Mouse (Mus musculus) splenic B cell, adult 2 months (primary cell): ENCODE measurements around the gene Map2k5.

ENCODE experiments used
- DNase-seq: peaks from one replicate; pipeline ENCODE4 v3.0.0-alpha.2; 2011; ENCODE audit warnings: low read depth, low spot score
- H3K27me3 ChIP-seq: 2 replicates; pipeline ENCODE4 v1.6.1; 2012; ENCODE audit warnings: mild to moderate bottlenecking, low read length, moderate library complexity, mixed read lengths; ENCODE audit not compliant: control insufficient read depth, poor library complexity, insufficient read depth, severe bottlenecking
- H3K36me3 ChIP-seq: 2 replicates; pipeline ENCODE4 v1.6.1; 2012; ENCODE audit warnings: mild to moderate bottlenecking, low read length, moderate library complexity, mixed read lengths; ENCODE audit not compliant: control insufficient read depth, poor library complexity, insufficient read depth, severe bottlenecking

The Map2k5 gene

DNA sequence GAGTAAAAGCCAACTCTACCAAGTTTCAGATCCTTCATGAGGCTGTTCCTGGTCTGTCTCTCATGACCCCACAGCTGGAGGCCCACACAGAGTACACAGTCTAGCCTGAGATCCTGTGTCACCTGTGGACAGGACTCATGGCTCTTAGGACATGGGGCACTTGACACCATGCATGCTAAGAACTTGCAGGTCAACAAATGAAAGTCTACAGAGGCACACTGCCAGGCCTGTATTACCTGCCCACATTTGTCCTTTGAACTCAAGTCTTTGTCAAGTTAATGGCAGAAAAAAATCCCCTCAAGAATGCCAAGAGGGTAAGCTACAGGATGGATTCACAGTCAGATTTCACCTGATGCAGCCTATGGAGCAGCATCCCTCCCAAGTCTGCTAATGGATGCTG is 62.5 kb downstream of the Map2k5 start:
- Histone ChIP-seq H3K27me3 (no peaks in the 10 kb centered on the region), H3K36me3 (0 out of 2 replicates have a peak, but pooled peaks cover 1% of the 10 kb centered on the region)
- DNase-seq, result no peak

DNA sequence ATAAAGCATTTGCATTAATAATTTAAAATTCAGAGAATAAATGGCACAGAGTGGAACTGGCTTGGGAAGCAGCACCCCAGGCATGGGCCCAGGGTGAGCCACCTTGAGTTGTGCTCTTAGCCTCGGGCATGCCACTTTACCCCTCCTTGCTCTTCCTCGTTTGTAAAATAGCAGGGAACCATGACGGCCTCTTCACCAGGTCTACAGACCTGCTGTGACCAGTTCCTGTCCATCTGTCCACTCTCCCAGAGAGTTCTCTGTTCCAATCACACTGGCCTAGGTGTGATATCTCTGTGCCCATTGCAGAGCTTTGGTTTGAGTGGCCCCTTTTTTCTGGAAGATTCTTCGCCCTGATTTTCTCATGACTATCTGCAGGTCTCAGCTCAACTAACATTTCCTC is 63.6 kb downstream of the Map2k5 start:
- no peak for DNase-seq
- H3K36me3 ChIP-seq, result 0 out of 2 replicates have a peak, but pooled peaks cover 1% of the 10 kb centered on the region
- no peaks in the 10 kb centered on the region for H3K27me3 ChIP-seq

DNA sequence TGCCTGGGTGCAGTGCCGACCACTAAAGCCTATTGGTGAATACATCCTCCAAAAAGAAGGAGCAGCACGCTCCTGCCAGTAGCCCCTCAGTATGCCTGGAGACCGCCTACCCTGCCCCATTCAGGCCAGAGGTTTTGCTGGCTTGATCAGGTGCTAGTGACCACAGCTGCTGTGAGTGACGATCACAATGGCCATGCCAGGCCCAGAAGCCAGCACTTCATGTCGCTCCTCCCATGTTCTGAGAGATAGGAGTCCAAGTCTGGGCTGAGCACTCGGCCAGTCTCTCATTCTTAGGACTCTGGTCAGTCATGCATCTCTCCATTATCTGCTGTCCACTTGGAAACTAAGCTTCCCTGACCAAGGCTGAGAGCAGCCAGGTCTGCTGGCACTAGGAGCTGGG is 67.7 kb downstream of the Map2k5 start:
- DNase-seq, result no peak

DNA sequence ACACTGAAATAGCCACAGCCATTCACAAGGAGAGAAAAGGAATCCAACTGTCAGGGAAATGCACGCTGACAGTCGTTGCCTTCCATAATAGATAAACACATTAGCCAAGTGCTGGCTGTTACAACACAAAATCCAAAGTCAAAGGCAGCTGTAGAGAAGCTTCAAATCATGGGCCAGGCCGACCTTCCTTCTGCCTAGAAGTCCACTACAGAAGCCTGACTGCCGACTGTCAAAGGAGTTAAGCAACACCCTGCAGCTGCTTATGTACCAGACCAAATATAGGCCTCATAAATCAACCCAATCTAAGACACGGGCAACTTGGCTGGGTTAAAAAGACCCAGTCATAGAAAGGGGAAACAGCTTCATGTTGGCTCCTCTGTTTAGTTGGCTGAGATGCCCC is 68.7 kb downstream of the Map2k5 start:
- DNase-seq, result no peak
- Histone ChIP-seq H3K36me3 (0 out of 2 replicates have a peak, but pooled peaks cover 1% of the 10 kb centered on the region), H3K27me3 (no peaks in the 10 kb centered on the region)

More for the DNA sequence above, 67.7 kb downstream of the Map2k5 start:
- Histone ChIP-seq H3K36me3 (0 out of 2 replicates have a peak, but pooled peaks cover 1% of the 10 kb centered on the region), H3K27me3 (no peaks in the 10 kb centered on the region)

DNA sequence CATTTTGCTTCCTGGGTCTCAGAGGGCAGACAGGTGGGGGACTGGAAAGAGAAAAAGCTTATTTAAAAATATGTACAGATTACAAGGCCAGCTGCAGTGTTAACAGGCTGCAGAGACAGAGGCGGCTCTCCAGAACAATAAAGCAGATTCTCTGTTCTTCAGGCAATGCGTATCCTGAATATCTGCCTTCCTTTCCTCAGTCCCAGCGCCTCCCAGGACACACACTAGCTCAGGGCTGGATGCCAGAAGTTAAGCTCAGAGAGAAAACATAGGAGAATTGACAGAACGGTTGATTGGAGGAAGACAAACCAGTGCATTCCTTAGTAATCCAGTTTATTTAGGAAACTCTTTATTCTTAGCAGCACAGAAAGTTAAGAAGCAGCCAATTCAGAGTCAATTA is 69.3 kb downstream of the Map2k5 start:
- H3K36me3 ChIP-seq, result 0 out of 2 replicates have a peak, but pooled peaks cover 1% of the 10 kb centered on the region
- no peaks in the 10 kb centered on the region for H3K27me3 ChIP-seq
- DNase-seq, result no peak

DNA sequence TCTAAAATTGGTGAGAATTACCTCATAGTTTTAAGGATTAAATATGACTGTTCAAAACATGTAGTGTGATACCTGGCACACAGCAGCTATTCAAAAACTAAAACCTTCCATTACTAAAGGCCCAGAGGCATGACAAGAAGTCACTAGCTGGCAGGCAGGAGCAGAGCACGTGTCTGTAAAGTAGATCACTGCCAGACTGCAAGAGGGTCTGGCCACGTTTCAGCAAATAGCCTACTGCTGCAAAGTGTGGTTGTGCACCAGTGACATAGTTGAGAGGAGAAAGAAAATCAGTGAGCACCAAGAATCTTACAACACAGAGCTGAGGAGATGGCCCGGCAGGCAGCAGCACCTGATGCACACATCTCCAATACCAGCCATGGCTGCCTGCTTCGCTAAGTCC is 75.2 kb downstream of the Map2k5 start:
- DNase-seq, result no peak
- peaks cover 2% of the 10 kb centered on the region; the same call in 1 of the 2 replicates for H3K36me3 ChIP-seq
- no peaks in the 10 kb centered on the region for H3K27me3 ChIP-seq

DNA sequence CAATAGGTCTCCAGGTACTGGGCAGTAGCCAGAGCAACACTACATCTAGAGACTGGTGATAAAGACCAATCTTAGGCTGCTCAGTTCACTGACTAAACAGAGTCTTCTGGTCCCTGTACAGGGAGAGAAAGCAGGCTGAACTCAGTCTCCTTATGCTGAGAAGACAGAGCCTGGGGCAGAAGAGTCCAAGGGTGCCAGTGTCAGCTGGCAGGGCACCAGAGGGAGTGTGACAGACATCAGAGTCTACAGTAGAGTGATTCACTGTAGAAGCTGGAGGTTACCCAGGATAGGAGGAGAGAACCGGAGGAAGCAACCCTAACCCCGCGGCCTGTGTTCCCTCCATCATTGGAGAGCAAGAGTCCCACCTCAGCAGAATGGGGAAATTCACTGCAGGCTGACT is 79.0 kb downstream of the Map2k5 start:
- DNase-seq, result no peak
- no peaks in the 10 kb centered on the region for H3K27me3 ChIP-seq
- H3K36me3 ChIP-seq, result peaks cover 2% of the 10 kb centered on the region; the same call in 1 of the 2 replicates

DNA sequence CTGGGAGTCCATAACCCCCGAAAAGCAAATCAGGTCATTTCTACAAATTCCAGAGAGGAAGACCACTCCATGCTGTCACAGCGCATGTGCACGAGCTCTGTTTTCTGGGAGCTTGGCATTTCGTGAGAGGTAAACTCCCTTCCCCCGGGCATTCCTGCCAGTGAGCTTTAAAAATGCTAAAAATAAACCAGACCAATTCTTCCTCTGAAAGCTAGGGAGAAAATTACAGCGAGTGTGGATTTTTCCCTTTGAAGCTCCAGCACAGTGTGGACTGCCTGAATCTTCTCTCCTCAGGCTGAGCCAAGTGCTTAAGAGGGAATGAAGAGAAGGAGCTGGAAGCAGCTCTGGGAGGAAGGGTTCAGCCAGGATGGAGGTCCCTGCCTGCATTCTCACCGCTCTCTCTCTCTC is 82.1 kb downstream of the Map2k5 start:
- DNase-seq, result no peak
- Histone ChIP-seq H3K27me3 (no peaks in the 10 kb centered on the region), H3K36me3 (no peaks in the 10 kb centered on the region; the same call in 1 of the 2 replicates)

DNA sequence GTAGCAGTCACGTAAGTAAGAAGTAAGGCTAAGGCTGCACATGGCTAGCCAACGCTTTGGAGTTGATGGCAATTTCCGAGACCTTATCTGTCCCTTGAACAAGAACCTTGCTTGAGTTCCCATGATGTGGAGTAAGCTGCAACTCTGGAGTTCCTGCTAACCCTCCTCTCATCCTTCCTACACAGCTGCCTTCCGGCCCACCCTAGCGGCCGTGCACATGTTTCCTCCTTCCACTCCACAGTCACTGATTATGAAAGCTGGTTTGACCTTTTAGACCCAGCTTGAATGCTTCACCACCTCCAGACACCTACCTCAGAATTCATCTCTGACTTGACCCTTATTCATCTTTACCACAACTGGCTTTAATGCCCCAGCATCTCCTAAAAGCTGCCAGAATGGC is 82.9 kb downstream of the Map2k5 start:
- no peaks in the 10 kb centered on the region; the same call in 1 of the 2 replicates for H3K36me3 ChIP-seq
- peak; percentile 8 for DNase-seq
- no peaks in the 10 kb centered on the region for H3K27me3 ChIP-seq

DNA sequence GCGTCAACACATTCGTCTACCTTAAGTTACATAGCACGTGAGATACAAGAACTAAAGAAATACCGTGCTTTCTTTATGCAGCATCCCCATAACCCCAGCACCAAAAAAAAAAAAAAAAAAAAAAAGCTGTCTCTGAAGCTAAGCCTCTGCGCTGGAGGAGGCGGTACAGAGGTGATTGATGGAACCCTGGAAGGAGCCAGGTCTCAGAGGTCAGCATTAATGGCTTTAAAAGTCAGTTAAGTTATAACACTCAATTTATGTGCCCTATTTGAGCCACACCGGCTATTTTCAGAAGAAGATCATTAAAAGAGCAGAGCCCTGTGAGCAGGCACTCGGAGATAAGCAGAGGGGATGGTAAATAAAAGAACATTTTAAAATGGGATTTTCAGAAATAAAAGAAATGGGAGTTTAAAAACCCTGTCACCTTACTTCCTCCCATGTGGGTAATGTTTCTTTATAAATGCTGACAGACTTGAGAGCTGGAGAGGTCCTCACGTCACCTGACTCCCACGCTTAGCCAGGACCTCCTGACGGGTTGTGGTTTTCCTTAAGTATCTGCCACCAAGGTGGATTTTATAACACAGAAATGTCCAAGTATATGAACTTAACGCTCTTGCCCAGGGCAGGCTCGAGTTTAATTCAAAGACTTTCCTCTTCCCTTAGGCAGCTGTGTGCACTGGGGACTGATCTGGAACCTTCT is 83.8 kb downstream of the Map2k5 start:
- DNase-seq, result no peak
- H3K27me3 ChIP-seq, result no peaks in the 10 kb centered on the region
- no peaks in the 10 kb centered on the region; the same call in 1 of the 2 replicates for H3K36me3 ChIP-seq

DNA sequence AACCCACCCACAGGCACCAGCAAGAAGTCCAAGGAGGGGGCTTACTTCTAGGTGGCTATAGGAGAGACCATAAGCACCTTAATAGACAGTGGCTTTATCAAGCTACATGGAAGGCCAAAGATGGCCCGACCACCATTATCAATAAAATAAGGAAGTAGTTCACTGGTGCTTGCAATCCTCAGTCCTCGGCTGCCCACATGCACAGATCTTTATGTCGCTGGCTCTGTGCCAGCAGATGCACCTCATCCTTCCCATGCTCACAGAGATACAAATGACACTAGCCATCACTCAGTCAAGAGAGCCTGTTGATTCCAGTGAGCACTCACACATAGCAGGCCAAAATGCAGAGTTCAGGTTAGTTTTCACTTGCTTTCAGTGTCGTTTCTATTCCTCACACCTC is 89.0 kb downstream of the Map2k5 start:
- no peaks in the 10 kb centered on the region for H3K36me3 ChIP-seq
- no peaks in the 10 kb centered on the region for H3K27me3 ChIP-seq
- DNase-seq, result no peak

DNA sequence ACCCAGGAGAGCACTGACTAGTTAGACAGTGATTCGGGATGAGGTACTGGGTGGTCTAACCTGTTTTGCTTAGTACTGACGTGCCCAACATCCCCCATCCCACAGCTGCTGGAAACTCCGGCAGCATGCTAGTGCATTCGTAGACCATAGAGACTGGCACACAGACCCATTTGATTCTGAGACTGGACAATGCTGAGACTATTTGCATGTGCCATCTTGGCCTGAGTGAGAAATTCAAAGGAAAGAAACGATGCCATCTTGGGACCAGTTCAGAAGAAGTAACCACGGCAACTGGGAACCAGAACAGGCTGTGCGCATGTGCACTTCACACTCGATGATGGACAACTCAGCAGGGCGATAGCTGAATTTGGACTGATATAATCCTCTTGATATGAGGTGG is 93.3 kb downstream of the Map2k5 start:
- DNase-seq, result no peak

DNA sequence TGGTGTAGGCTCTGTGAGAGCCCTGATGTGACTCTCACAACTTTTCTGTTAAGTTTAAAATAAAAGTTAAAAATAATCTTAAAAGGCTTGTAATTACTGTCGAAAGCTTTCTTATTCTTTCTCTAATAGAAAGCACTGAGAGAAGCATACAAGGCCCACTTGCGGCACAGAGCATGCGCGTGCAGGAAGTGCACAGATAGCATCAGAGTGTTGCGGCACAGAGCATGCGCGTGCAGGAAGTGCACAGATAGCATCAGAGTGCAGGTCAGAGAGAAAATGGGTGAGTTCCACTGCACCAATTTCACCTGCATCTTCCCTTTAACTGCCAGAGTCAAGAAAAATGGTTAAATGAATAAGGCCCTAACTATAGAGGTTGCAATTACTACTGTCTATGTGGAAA is 95.7 kb downstream of the Map2k5 start:
- Histone ChIP-seq H3K36me3 (no peaks in the 10 kb centered on the region), H3K27me3 (no peaks in the 10 kb centered on the region)
- DNase-seq, result no peak

More for the DNA sequence above, 93.3 kb downstream of the Map2k5 start:
- Histone ChIP-seq H3K27me3 (no peaks in the 10 kb centered on the region), H3K36me3 (no peaks in the 10 kb centered on the region)

DNA sequence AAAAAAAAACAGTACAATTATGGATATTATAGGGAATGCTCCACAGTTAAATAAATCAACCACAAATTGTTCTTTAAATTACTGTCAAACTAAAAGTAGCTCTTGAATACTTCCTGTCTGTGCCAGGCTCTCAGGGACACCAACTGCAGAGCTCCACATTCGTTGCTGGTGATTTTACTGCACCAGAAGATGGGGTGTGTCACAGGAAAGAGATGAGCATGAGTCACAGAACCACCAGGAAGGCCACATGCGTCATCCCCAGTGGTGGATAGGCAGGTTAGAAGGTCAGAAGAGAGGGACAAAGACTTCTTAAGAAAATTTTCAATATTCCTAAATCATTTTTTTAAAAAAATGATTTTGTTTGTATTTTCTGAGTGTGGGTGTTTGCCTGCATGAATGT is 96.6 kb downstream of the Map2k5 start:
- DNase-seq, result no peak
- H3K36me3 ChIP-seq, result no peaks in the 10 kb centered on the region
- H3K27me3 ChIP-seq, result no peaks in the 10 kb centered on the region

DNA sequence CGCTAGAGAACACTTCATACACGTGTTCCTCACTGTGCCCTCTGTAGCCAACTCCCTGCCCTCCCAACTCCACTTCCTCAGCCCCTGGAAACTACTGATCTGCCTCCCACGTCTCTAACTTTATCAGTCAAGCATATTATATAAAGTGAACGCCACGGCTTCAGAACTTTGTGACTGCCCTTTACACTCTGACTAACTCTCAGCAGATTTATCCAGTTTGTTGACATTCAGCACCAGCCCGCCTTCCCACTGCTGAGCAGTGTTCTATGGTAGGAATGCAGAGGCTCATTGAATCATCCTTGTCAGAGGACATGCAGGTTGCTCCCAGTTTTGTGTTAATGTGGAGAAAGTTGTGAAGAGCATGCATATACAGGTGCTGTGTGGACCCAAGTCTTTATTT is 103.9 kb downstream of the Map2k5 start:
- DNase-seq, result no peak
- Histone ChIP-seq H3K27me3 (no peaks in the 10 kb centered on the region), H3K36me3 (no peaks in the 10 kb centered on the region)

DNA sequence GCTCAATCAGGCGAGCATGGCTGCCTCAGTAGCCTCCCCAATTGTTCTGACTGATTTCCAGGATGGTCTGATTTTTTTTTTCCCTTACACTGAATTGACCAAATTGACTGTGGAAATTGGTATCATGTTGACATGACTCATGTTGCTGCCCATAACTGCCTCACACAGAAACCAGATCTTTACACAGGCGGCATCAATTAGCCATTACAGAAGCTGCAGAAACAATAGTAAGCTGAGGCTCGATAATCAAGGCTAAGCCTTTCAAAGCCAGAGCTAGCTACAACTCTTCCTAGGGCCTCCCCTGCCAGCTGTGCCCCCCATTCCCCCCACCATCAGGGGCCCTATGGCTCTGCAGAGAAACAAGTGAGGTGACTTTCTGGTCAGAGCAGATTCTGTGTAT is 107.9 kb downstream of the Map2k5 start:
- no peaks in the 10 kb centered on the region for H3K36me3 ChIP-seq
- no peaks in the 10 kb centered on the region for H3K27me3 ChIP-seq
- no peak for DNase-seq
